Mouse (Mus musculus): Measurements from ENCODE around the gene Ttc7b. TPM values are rescaled to one million over a fixed set of nuclear protein-coding genes. Genes with fewer than 3 reads are reported as not detected.

Gene Ttc7b
- polyA plus RNA-seq, 1 experiment from 2014 or later: 29.4 TPM

DNA sequence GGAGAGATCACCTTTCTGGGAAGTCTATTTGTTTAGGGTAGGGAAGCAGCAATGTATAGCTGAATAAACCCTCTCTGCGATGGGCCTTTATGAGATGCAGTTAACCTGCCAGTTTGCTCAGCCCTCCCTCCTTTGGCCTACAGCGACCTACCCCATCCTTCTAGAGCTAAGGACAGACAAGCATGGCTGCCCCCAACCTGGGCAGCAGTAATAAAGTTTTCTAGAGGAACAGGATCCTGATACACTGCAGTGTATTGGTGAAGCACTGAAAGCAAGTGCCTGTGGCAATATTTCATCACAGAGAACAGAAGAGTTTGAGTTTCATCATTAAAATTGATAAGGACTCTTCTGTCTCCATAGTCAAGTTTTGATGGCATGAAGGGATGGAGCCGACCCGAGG is 79.0 kb downstream of the Ttc7b start:
- 98% methylated on average over 4 of the region's 4 CpGs for WGBS (ENCODE audit: missing documents)

GRCm38 (mm10) chr12:100439883-100440282 is 80.7 kb downstream of the Ttc7b start:
- Histone ChIP-seq H3K36me3 (ENCODE audit: inconsistent target) (no peaks in the 10 kb centered on the region), H3K4me3 (ENCODE audit: inconsistent target) (no peak overlapping the region), H3K27ac (peak overlapping the region; percentile 52), H3K79me2 (ENCODE audit: inconsistent target) (peaks cover 34% of the 10 kb centered on the region)
- 93% methylated on average over 3 of the region's 3 CpGs for WGBS (ENCODE audit: missing documents)

More for the DNA sequence above, 79.0 kb downstream of the Ttc7b start:
- H3K36me3 ChIP-seq (ENCODE audit: inconsistent target): no peaks in the 10 kb centered on the region
- no peak overlapping the region for H3K27ac ChIP-seq
- H3K79me2 ChIP-seq (ENCODE audit: inconsistent target): peaks cover 19% of the 10 kb centered on the region
- H3K4me3 ChIP-seq (ENCODE audit: inconsistent target): no peak overlapping the region

GRCm38 (mm10) chr12:100439145-100439755 is 81.4 kb downstream of the Ttc7b start:
- WGBS (ENCODE audit: missing documents): 53% methylated on average over 4 of the region's 4 CpGs
- Histone ChIP-seq H3K27ac (peak overlapping the region; percentile 52), H3K79me2 (ENCODE audit: inconsistent target) (peaks cover 41% of the 10 kb centered on the region), H3K36me3 (ENCODE audit: inconsistent target) (no peaks in the 10 kb centered on the region), H3K4me3 (ENCODE audit: inconsistent target) (no peak overlapping the region)

DNA sequence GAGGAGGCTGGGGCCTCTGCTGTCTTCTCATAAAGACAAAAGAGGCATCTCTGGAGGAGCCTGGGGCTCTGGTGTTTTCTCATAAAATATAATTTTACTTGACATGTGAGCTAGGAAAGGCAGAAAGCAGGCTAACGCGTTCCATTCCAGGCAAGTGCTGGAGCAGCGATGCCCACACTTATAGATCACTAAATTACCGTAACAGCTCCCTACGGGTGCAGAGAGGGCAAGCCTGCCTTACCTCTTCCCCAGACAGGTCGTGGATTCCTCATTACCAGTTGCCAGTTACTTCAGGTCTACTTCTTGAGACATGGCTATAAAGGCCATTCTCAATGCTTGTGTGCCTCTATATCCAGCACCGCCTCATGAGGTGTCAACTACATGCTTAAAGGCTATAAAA is 82.1 kb downstream of the Ttc7b start:
- H3K4me3 ChIP-seq (ENCODE audit: inconsistent target): no peak overlapping the region
- no peaks in the 10 kb centered on the region for H3K36me3 ChIP-seq (ENCODE audit: inconsistent target)
- peak overlapping the region; percentile 52 for H3K27ac ChIP-seq
- peaks cover 42% of the 10 kb centered on the region for H3K79me2 ChIP-seq (ENCODE audit: inconsistent target)
- WGBS (ENCODE audit: missing documents): 98% methylated on average over 7 of the region's 7 CpGs

GRCm38 (mm10) chr12:100437862-100438261 is 82.8 kb downstream of the Ttc7b start:
- WGBS (ENCODE audit: missing documents): 98% methylated on average over 5 of the region's 5 CpGs
- Histone ChIP-seq H3K4me3 (ENCODE audit: inconsistent target) (no peak overlapping the region), H3K36me3 (ENCODE audit: inconsistent target) (no peaks in the 10 kb centered on the region), H3K27ac (0 out of 2 replicates have a peak overlapping the region, but pooled peaks have one; percentile 52), H3K79me2 (ENCODE audit: inconsistent target) (peaks cover 42% of the 10 kb centered on the region)

DNA sequence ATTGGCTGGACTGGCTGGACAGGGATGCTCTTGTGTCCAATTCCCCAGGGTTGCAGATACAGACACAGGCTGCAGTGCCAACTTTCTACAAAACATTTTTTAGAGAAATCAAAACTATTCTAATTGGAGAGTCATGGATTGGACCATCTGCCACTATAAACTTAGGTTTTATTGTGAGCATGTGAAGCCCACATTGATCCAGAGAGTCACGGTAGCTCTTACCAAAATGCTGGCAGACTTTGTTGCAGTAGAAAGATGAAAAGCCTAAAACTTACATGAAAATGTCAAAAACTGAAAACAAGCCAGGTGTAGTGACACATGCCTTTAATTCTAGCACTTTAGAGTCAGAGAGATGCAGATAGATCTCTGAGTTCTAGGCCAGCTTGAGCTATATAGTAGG is 84.9 kb downstream of the Ttc7b start:
- H3K36me3 ChIP-seq (ENCODE audit: inconsistent target): no peaks in the 10 kb centered on the region
- H3K27ac ChIP-seq: no peak overlapping the region
- H3K79me2 ChIP-seq (ENCODE audit: inconsistent target): peaks cover 45% of the 10 kb centered on the region
- 100% methylated on average over 1 of the region's 1 CpGs for WGBS (ENCODE audit: missing documents)
- no peak overlapping the region for H3K4me3 ChIP-seq (ENCODE audit: inconsistent target)

DNA sequence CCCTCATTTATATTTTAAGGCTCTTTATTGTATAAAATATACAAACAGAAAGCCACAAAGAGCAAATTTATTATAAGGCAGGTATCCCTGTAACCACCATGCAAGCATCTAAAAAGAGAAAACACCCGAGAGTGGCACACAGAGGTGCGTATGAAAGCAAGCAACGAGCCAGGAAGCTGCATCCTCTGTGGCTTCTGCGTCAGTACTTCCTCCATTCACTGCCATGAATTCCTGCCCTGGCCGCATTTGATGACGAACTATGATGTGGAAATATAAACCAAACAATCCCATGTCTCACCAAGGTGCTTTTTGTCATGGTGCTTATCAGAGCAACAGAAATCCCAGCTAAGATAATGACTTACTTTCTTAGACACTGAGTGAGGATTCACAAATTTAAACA is 88.8 kb downstream of the Ttc7b start:
- no peak overlapping the region for H3K27ac ChIP-seq
- H3K4me3 ChIP-seq (ENCODE audit: inconsistent target): no peak overlapping the region
- WGBS (ENCODE audit: missing documents): 35% methylated on average over 6 of the region's 6 CpGs
- H3K79me2 ChIP-seq (ENCODE audit: inconsistent target): peaks cover 40% of the 10 kb centered on the region
- no peaks in the 10 kb centered on the region for H3K36me3 ChIP-seq (ENCODE audit: inconsistent target)

- H3K36me3 ChIP-seq (ENCODE audit: inconsistent target): no peaks in the 10 kb centered on the region
- H3K79me2 ChIP-seq (ENCODE audit: inconsistent target): peaks cover 31% of the 10 kb centered on the region
- 94% methylated on average over 6 of the region's 6 CpGs for WGBS (ENCODE audit: missing documents)
- no peak overlapping the region for H3K27ac ChIP-seq
- no peak overlapping the region for H3K4me3 ChIP-seq (ENCODE audit: inconsistent target)
Observed at GRCm38 (mm10) chr12:100429414-100430114, 91.1 kb downstream of the Ttc7b start.

DNA sequence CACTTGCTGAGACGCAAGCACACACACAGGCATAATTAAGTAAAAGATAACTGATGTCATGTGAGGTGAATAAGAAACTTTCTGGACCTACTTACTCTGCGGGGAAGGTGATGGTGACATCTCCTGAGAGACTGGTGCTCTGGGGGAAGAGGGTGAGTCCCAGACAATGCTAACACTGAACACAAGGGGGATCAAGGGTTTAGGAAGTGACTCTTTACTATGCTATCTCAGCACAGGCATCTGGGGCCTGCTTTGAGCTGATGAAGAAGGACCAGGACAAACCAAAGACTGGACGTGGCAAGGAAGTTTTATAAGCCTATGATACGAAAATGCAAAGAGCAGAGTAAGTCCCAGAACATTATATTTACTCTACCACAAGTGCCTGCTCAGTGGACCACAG is 92.4 kb downstream of the Ttc7b start:
- Histone ChIP-seq H3K4me3 (ENCODE audit: inconsistent target) (no peak overlapping the region), H3K36me3 (ENCODE audit: inconsistent target) (no peaks in the 10 kb centered on the region), H3K27ac (no peak overlapping the region), H3K79me2 (ENCODE audit: inconsistent target) (peaks cover 31% of the 10 kb centered on the region)
- 86% methylated on average over 4 of the region's 4 CpGs for WGBS (ENCODE audit: missing documents)

DNA sequence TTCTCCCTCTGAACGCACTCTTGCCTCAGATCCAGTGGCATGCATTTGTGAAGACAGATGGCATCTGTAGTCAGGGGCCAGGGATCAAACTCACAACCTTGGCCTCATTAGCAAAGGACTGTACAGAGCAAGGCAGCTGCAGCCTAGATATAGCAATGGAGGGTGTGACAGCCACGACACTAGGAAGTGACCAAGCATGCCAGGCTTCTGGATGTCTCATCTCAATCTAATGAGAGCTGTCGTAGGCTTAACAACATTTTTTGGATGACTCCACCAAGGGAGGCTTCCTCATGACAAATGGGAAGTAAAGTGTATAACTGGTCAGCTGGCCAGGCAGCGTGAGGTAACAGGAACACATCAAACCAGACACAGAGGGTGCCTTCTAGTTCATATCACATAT is 94.4 kb downstream of the Ttc7b start:
- Histone ChIP-seq H3K79me2 (ENCODE audit: inconsistent target) (peaks cover 33% of the 10 kb centered on the region), H3K4me3 (ENCODE audit: inconsistent target) (no peak overlapping the region), H3K27ac (peak overlapping the region; percentile 59), H3K36me3 (ENCODE audit: inconsistent target) (no peaks in the 10 kb centered on the region)
- WGBS (ENCODE audit: missing documents): 60% methylated on average over 4 of the region's 4 CpGs

DNA sequence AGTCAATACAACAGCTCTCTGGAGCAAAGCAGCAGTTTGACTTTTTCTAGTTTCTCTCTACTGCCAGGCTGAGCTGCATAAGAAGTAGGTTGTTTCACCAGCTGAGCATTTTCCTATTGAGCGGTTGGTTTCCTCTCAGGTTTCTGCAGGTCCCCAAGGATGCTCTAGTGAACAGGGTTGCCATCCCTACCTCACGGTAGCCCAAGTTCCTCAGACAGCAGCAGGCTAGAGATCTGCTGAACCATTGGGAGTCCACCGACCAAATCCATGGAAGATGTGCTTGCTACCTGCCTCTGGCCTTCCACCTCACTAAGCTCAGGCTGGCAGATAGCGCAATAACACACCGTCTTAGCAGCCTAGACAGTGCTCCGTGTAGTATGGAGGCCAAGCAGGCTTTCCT is 95.6 kb downstream of the Ttc7b start:
- peaks cover 34% of the 10 kb centered on the region for H3K79me2 ChIP-seq (ENCODE audit: inconsistent target)
- WGBS (ENCODE audit: missing documents): 100% methylated on average over 6 of the region's 6 CpGs
- no peaks in the 10 kb centered on the region for H3K36me3 ChIP-seq (ENCODE audit: inconsistent target)
- H3K4me3 ChIP-seq (ENCODE audit: inconsistent target): no peak overlapping the region
- peak overlapping the region; percentile 59 for H3K27ac ChIP-seq

DNA sequence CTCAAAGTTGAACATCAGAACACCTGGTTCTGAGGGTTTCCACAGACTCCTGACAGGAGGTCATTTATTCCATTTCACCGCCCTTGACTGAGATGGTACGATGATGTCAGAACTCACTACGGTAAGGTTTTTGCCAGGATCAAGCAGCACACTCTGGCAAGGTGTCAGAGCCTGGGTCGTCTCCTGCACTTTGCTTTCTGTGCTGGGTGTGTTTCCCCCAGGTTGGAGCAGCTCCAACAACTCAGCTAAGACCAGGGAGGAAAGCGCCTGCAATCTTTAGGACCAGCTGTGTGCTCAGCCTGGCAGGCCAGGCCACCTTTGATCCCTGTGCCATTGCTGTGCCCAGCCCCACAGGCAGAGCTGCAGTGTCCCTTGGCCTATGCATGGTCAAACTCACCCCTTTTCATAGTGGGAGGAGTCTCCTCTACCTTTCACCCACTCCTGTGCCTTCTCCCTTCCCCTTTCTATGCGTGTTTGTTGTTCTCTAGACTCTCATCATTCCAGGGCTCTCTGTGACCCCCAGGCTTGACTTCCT is 98.3 kb downstream of the Ttc7b start:
- Histone ChIP-seq H3K79me2 (ENCODE audit: inconsistent target) (peaks cover 32% of the 10 kb centered on the region), H3K4me3 (ENCODE audit: inconsistent target) (no peak overlapping the region), H3K36me3 (ENCODE audit: inconsistent target) (no peaks in the 10 kb centered on the region), H3K27ac (no peak overlapping the region)
- WGBS (ENCODE audit: missing documents): 87% methylated on average over 6 of the region's 6 CpGs

- Histone ChIP-seq H3K36me3 (ENCODE audit: inconsistent target) (no peaks in the 10 kb centered on the region), H3K27ac (no peak overlapping the region)
- WGBS (ENCODE audit: missing documents): 60% methylated on average over 6 of the region's 6 CpGs
Observed at GRCm38 (mm10) chr12:100421538-100421937, 99.1 kb downstream of the Ttc7b start.

GRCm38 (mm10) chr12:100420903-100421302 is 99.7 kb downstream of the Ttc7b start:
- 86% methylated on average over 6 of the region's 6 CpGs for WGBS (ENCODE audit: missing documents)
- H3K36me3 ChIP-seq (ENCODE audit: inconsistent target): no peaks in the 10 kb centered on the region

More at GRCm38 (mm10) chr12:100421538-100421937, 99.1 kb downstream of the Ttc7b start:
- H3K4me3 ChIP-seq (ENCODE audit: inconsistent target): no peak overlapping the region
- peaks cover 32% of the 10 kb centered on the region for H3K79me2 ChIP-seq (ENCODE audit: inconsistent target)

More at GRCm38 (mm10) chr12:100420903-100421302, 99.7 kb downstream of the Ttc7b start:
- peaks cover 32% of the 10 kb centered on the region for H3K79me2 ChIP-seq (ENCODE audit: inconsistent target)
- H3K4me3 ChIP-seq (ENCODE audit: inconsistent target): no peak overlapping the region
- H3K27ac ChIP-seq: no peak overlapping the region
